Mouse (Mus musculus) lung, adult 2 months (tissue): ENCODE data around the gene 4930402H24Rik. TPM values are rescaled to one million over a fixed set of nuclear protein-coding genes. Genes with fewer than 3 reads are reported as not detected.
"Not testable (repeated sequence)": the region's sequence is repeated elsewhere in the genome, so short reads cannot be mapped to it uniquely, and the experiment has no call there.

Experiments used
- DNase-seq: peaks from one replicate; pipeline ENCODE4 v3.0.0; 2022
- H3K4me1 ChIP-seq: fragments of 200-500 bp; 2 replicates; pipeline ENCODE4 v1.6.1; 2011; ENCODE audit warnings: low read length; ENCODE audit not compliant: control insufficient read depth, insufficient read depth
- H3K4me3 ChIP-seq: fragments of 200-500 bp; replicated peaks from 2 replicates; pipeline ENCODE3; 2011; ENCODE audit warnings: low read depth, mild to moderate bottlenecking, control low read depth, low read length; ENCODE audit errors: extremely low read depth
- CTCF ChIP-seq: fragments of 200-500 bp; IDR thresholded peaks from 2 replicates; pipeline ENCODE4 v1.5.1; 2011; ENCODE audit warnings: mild to moderate bottlenecking, low read length, control low read depth; ENCODE audit not compliant: insufficient read depth
- POLR2A ChIP-seq: fragments of 200-500 bp; IDR thresholded peaks from 2 replicates; pipeline ENCODE4 v1.6.1; 2011; ENCODE audit warnings: low read depth, mild to moderate bottlenecking, control low read depth, low read length, borderline replicate concordance; ENCODE audit errors: extremely low read depth
- WGBS: fragments of 180-500 bp; shearing (Covaris S2); methylation state at CpG from one replicate; pipeline ENCODE4 v1.1.7; 2018; 5-methylcytosine and 5-hydroxymethylcytosine counted together
- polyA plus RNA-seq: library from polyadenylated mRNA; depleted of rRNA; stranded (reverse); fragments of >200 nt; gene quantifications from 2 replicates; pipeline ENCODE4 v1.2.3, GENCODE M21; 2012

Gene 4930402H24Rik
- polyA plus RNA-seq, 1 experiment = 55.9 TPM

DNA sequence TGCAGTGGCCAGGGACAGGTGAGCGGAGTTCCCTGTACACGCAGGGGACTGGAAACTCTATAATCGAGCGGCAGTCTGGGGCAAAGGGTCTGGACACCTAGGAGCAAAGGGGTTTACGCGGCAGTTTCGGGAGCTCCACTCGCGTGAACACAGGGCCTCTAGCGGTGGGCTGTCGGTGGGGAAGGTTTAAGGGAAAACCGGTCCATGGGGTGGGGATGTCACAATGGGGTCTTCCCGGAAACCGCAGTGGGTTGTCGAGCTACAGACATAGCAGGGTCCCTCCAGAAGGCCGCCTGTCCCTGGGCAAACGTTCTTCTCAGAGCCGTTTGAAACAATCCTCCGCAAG is 66.7 kb downstream of the 4930402H24Rik start:
- TF ChIP-seq CTCF = no peak
- TF ChIP-seq POLR2A = no peak
- WGBS = under 1% methylated on average over 19 of the region's 19 CpGs
- Histone ChIP-seq H3K4me1 (no peaks in the 10 kb centered on the region; the same call in 1 of the 2 replicates), H3K4me3 (peak overlapping the region; percentile 97)
- no peak for DNase-seq

DNA sequence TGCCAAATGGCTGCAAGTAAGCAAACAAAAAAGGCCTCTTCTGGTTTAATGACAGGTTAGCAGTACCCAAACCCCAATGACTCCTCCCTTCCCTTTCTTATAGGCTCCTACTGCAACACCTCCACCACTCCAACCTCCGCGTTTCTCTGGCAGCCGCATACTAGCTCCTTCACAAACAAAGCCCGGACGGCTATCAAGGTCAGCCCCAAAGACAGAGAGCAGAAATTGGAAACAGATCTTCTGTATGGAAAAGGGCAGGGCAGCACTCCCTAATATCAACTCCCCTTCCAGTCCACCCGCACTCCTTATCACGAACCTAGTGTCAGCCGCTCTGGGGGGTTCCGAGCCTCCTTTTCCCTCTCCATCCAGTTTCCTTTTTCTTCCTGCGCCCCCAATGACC is 67.1 kb downstream of the 4930402H24Rik start:
- H3K4me3 ChIP-seq = peak overlapping the region; percentile 97
- H3K4me1 ChIP-seq = no peaks in the 10 kb centered on the region; the same call in 1 of the 2 replicates
- 2% methylated on average over 9 of the region's 10 CpGs for WGBS
- peak; percentile 22 for DNase-seq
- TF ChIP-seq CTCF (no peak), POLR2A (no peak)

DNA sequence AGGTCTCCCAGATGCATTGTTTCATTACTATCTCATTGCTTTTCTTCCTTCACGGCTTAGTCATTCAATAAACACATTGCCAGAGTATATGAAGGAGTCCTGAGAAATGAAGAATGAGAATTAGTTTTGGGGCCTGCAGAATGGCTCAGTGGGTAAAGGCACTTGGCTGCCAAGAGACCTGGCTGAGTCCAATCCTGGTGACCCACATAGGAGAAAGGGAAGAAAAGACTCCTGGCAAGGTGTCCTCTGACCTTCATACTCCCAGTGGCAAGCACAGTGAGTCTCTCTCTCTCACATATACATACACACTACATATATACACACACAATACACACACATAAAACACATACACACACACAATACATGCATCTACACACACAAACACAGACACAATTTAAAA is 68.1 kb downstream of the 4930402H24Rik start:
- H3K4me3 ChIP-seq = no peak overlapping the region
- TF ChIP-seq POLR2A (no peak), CTCF (no peak)
- no peak for DNase-seq
- 45% methylated on average over 1 of the region's 1 CpGs for WGBS
- H3K4me1 ChIP-seq = no peaks in the 10 kb centered on the region; the same call in 1 of the 2 replicates

DNA sequence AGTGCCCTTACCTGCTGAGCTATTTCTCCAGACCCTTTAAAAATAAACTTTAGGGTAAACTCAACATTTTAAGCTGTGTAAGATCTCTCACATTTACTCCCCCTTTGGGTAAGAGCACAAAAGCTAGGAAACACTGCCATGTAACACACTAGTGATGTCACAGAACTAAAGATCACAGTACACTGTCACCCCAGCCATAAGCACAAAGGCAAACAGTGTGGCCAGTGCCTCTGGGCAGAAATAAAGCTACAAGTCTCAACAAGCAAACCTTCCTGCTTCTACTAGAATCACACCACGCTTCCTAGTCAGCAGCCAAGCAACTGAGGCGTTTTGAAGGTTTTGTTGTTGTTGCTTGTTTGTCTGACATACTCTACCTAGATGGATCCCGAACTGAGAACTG is 72.5 kb downstream of the 4930402H24Rik start:
- WGBS = 76% methylated on average over 3 of the region's 3 CpGs
- DNase-seq = no peak
- Histone ChIP-seq H3K4me3 (no peak overlapping the region), H3K4me1 (peaks cover 8% of the 10 kb centered on the region)
- TF ChIP-seq CTCF = no peak
- TF ChIP-seq POLR2A = no peak

DNA sequence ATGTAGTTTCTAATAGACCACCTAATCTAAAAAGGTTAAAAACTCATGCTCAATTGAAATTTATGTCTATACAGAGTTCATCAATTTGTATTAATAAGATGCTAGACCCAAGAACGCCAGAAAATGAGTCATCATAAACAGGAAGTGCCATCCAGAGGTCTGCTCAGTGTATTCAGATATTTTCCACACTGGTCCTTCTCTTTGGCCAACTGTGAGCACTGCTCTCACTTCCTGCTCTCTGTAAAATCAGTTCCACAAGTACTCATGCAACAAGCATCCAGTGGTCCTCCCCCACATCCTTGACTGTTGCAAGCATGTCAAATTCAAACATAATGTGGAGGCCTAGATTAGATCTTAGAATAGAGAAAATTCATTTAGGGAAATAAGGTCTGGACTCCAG is 73.6 kb downstream of the 4930402H24Rik start:
- TF ChIP-seq CTCF = no peak
- no peak for TF ChIP-seq POLR2A
- H3K4me3 ChIP-seq = no peak overlapping the region
- peaks cover 8% of the 10 kb centered on the region for H3K4me1 ChIP-seq
- WGBS = 19% methylated on average over 1 of the region's 1 CpGs
- no peak for DNase-seq

DNA sequence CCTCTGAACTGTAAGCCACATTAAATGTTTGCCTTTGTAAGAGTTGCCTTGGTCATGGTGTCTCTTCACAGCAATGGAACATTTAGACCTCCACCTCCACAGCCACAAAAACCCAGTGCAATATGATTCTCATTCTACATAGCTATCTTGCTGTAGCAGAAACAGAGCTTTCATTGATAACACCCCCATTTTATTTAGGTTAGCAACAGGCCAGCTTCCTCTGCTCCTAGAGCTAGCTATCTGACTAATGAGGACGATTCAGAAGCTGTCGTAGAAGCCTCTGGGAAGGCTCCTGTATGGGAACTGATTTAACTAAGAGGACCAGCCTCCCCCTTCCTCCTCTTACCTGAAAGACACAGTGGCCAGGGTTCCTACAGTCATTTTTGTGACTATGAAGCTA is 74.2 kb downstream of the 4930402H24Rik start:
- Histone ChIP-seq H3K4me1 (peaks cover 8% of the 10 kb centered on the region), H3K4me3 (no peak overlapping the region)
- no peak for DNase-seq
- WGBS = 53% methylated on average over 2 of the region's 2 CpGs
- TF ChIP-seq POLR2A (no peak), CTCF (no peak)

DNA sequence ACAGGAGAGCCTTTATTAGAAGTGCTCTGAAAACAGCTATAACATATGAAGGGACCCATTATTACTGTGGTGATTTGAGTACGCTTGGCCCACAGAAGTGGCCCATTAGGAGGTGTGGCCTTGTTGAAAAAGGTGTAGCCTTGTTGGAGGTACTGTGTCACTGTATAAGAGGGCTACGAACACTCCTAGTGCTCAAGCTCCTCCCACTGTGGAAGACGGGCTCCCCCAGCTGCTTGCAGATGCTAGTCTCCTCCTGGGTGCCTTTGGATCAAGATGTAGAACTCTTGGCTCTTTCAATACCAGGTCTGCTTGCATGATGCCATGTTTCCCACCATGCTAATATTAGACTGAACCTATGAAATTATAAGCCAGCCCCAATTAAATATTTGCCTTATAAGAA is 76.0 kb downstream of the 4930402H24Rik start:
- WGBS = 81% methylated on average over 3 of the region's 3 CpGs
- H3K4me1 ChIP-seq = peaks cover 8% of the 10 kb centered on the region
- no peak for DNase-seq
- TF ChIP-seq CTCF (no peak), POLR2A (no peak)
- no peak overlapping the region for H3K4me3 ChIP-seq

DNA sequence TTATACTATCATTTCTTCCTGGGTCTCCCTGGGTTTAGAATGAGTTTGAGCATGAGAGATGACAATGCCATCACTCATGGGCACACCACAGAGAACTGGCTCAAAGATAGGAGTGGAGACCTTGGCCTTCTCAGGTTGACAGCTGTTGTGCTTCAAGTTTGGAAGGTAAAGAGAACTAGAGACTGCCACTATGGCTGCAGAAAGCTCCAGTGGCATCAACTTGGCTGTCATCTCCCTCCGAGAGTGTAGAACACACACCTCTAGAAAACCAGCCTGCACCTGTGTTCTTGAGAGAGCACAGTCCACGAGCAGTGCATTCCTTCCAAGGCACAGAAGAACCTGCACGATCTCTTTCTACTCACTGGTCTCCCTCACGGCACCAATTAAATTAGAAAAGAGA is 76.7 kb downstream of the 4930402H24Rik start:
- peaks cover 8% of the 10 kb centered on the region for H3K4me1 ChIP-seq
- WGBS = 89% methylated on average over 4 of the region's 4 CpGs
- no peak for TF ChIP-seq CTCF
- no peak for TF ChIP-seq POLR2A
- DNase-seq = no peak
- no peak overlapping the region for H3K4me3 ChIP-seq

DNA sequence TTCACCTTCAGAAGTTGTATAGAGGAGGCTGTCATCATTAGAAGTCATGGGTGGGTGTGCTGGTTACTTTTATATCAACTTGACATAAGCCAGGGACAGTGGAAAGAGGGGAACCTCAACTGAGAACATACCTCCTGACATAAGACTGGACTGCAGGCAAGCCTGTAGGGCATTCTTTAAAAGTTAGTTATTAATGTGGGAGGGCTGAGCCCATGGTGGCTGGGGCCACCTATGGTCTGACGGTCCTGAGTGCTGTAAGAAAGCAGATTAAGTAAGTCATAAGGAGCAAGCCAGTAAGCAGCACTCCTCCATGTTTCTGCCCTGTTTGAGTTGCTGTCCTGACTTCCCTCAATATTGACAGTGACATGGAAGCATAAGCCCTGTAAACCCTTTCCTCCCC is 77.5 kb downstream of the 4930402H24Rik start:
- TF ChIP-seq POLR2A = no peak
- TF ChIP-seq CTCF = no peak
- Histone ChIP-seq H3K4me1 (peaks cover 8% of the 10 kb centered on the region), H3K4me3 (no peak overlapping the region)
- WGBS = 96% methylated on average over 1 of the region's 1 CpGs
- no peak for DNase-seq

DNA sequence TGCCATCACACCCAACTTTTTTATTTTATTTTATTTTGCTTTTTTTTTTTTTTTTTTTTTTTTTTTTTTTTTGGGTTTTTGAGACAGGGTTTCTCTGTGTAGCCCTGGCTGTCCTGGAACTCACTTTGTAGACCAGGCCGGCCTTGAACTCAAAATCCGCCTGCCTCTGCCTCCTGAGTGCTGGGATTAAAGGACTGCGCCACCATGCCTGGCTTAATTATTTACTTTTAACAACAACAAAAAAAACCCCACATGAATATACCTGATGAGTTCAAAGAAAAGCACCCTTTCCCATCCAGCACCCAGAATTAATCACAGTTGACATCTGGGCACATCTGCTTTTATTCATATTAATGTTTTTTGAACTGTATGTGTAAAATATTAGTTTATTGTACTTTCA is 78.1 kb downstream of the 4930402H24Rik start:
- not testable (repeated sequence) for H3K4me3 ChIP-seq, DNase-seq, H3K4me1 ChIP-seq
- 94% methylated on average over 3 of the region's 3 CpGs for WGBS

DNA sequence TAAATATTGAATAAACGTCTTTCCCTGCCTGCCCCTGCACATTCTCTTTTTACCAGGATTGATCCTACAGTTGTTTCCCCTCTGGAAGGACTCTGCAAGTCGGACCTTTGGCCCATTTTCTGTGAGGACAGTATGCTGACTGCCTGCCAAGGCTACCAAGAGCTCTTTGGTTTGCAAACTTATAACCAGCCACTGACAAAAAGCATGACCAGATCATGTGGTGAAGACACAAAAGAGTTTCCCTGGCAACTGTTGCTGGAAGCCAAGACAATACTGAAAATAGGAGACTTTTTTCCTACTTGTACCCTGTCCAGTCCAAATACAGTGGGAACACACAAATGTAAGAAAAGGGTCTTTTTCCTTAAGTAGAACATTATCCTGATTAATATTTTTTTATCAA is 78.8 kb downstream of the 4930402H24Rik start:
- no peak for DNase-seq
- WGBS = 49% methylated on average over 2 of the region's 2 CpGs
- Histone ChIP-seq H3K4me3 (no peak overlapping the region), H3K4me1 (peaks cover 4% of the 10 kb centered on the region; the same call in 1 of the 2 replicates)
- TF ChIP-seq CTCF (no peak), POLR2A (no peak)
